Comparison of ENCODE assay signal across 11 mouse cellular contexts in genomic region chr19:11536593-11536992, GRCm38 (mm10). TPM values are rescaled to one million over a fixed set of nuclear protein-coding genes. Genes with fewer than 3 reads are reported as not detected.
DNase-seq lines count a peak whose midpoint lies in the region; TF ChIP-seq lines count a peak whose summit lies in the region.
"Had no signal": no experiment of that assay in that cellular context is flagged by ENCODE, and none has a peak within 500 bp of the region (broad histone marks: within the 10 kb centered on the region; RNA-seq: fewer than 3 reads in every experiment).

Ms4a4d (plus strand) TSS chr19:11536801.

- peak; percentile 22 for DNase-seq in ES-E14 (ENCODE audit: low read depth, low spot score)
- peak; percentile 17 to 31 for DNase-seq in gastrocnemius, postnatal 4 days (ENCODE audit: low spot score in 2 of 2)
- peak; percentile 58 for DNase-seq in lung, postnatal 14 days
- no peak for DNase-seq in left cerebral cortex, postnatal 10 days (ENCODE audit: extremely low spot score in 1 of 2, low spot score in 2 of 2)
- DNase-seq in cerebellum, adult 2 months, result no peak
- no peak for DNase-seq in right cerebral cortex, adult 2 months (ENCODE audit: low spot score in 2 of 2)
- DNase-seq: adrenal gland, postnatal 25 days; kidney, adult 9 months had no signal

- H3K27ac ChIP-seq in ES-E14 (ENCODE audit: insufficient read depth, low read depth, low read length, poor library complexity, severe bottlenecking), result peak within 1 kb of the TSS; percentile 18; the same call in 1 of the 2 replicates
- H3K27ac ChIP-seq in cerebellum, adult 2 months (ENCODE audit: insufficient read depth, low read length), result no peak within 1 kb of the TSS
- H3K27ac ChIP-seq: liver, embryonic 14.5 days; neural tube, embryonic 12.5 days had no signal

- H3K36me3 ChIP-seq in E14TG2a.4 (ENCODE audit: insufficient read depth, low read length) (no peaks in the 10 kb centered on the region), ES-E14 (ENCODE audit: control insufficient read depth, insufficient read depth, low read length, poor library complexity, severe bottlenecking) (no peaks in the 10 kb centered on the region)
- H3K36me3 ChIP-seq: neural tube, embryonic 12.5 days had no signal

- in situ Hi-C loops in ES-E14 (cut with MboI; ENCODE audit: low sequenced_read_pairs in 2 of 2, unreplicated experiment in 2 of 2), result no loop called here

- intact Hi-C loops in left cerebral cortex, postnatal 10 days (cut with DNase I), result no loop called here

- TF ChIP-seq POLR2A in cerebellum, adult 2 months (IDR thresholded peaks at IDR 0.05; ENCODE audit: borderline replicate concordance, insufficient read depth, low read length), result no peak

- no peaks in the 10 kb centered on the region for H3K27me3 ChIP-seq in E14TG2a.4 (ENCODE audit: insufficient read depth, low read length)
- H3K27me3 ChIP-seq in cerebellum, adult 2 months (ENCODE audit: control insufficient read depth, insufficient read depth, low read length), result no peaks in the 10 kb centered on the region
- H3K27me3 ChIP-seq: neural tube, embryonic 12.5 days had no signal

- WGBS in cerebellum, adult 2 months, result 14% methylated on average over 7 of the region's 7 CpGs

- H3K4me3 ChIP-seq in E14TG2a.4 (replicated peaks; ENCODE audit: low read length), result peak within 1 kb of the TSS; percentile 43; the same call in 1 of the 2 replicates
- peak within 1 kb of the TSS in 1 of 2 experiments; percentile 34; a peak in 2 of 4 replicates for H3K4me3 ChIP-seq in ES-E14 (ENCODE audit: insufficient read depth in 1 of 2, low read depth in 1 of 2, low read length in 2 of 2, poor library complexity in 1 of 2, severe bottlenecking in 1 of 2)
- no peak within 1 kb of the TSS for H3K4me3 ChIP-seq in cerebellum, adult 2 months (replicated peaks; ENCODE audit: insufficient read depth, low read depth, low read length)
- H3K4me3 ChIP-seq: neural tube, embryonic 12.5 days had no signal

- H3K9ac ChIP-seq in ES-E14 (ENCODE audit: insufficient read depth, low read depth, low read length, poor library complexity, severe bottlenecking), result no peak within 1 kb of the TSS
- H3K9ac ChIP-seq: liver, embryonic 14.5 days; neural tube, embryonic 12.5 days had no signal

- H3K9me3 ChIP-seq in E14TG2a.4 (ENCODE audit: low read length), result no peaks in the 10 kb centered on the region
- H3K9me3 ChIP-seq in ES-E14 (ENCODE audit: control insufficient read depth, insufficient read depth, low read depth, low read length), result no peaks in the 10 kb centered on the region
- H3K9me3 ChIP-seq: neural tube, embryonic 12.5 days had no signal

- TF ChIP-seq CTCF in E14TG2a.4 (conservative IDR thresholded peaks at IDR 0.05; ENCODE audit: low read length), result no peak
- no peak for TF ChIP-seq CTCF in cerebellum, adult 2 months (IDR thresholded peaks at IDR 0.05; ENCODE audit: borderline replicate concordance, insufficient read depth, low read depth, low read length)

- H3K4me1 ChIP-seq in E14TG2a.4 (replicated peaks; ENCODE audit: low read depth, low read length) (peaks cover 13% of the 10 kb centered on the region), ES-E14 (ENCODE audit: control insufficient read depth in 2 of 2, insufficient read depth in 2 of 2, low read length in 2 of 2, poor library complexity in 1 of 2) (peaks cover 0 to 6% of the 10 kb centered on the region in 2 experiments; a peak in 1 of 4 replicates)
- no peaks in the 10 kb centered on the region for H3K4me1 ChIP-seq in cerebellum, adult 2 months (ENCODE audit: control insufficient read depth, insufficient read depth, low read length)
- H3K4me1 ChIP-seq: neural tube, embryonic 12.5 days had no signal

TF ChIP-seq in ES-E14, 5 proteins besides CTCF, POLR2A, EP300 and RAD21:
- no peak for TF ChIP-seq MAFK (IDR thresholded peaks at IDR 0.05; ENCODE audit: insufficient read depth, low read depth, low read length)
- TF ChIP-seq HCFC1 (IDR thresholded peaks at IDR 0.05; ENCODE audit: borderline replicate concordance, insufficient read depth, low read length), result no peak
- TF ChIP-seq CHD2 (IDR thresholded peaks at IDR 0.05; ENCODE audit: low read depth, low read length), result no peak
- TF ChIP-seq ZNF384 (IDR thresholded peaks at IDR 0.05; ENCODE audit: low read depth, low read length), result no peak
- no peak for TF ChIP-seq ZC3H11A (IDR thresholded peaks at IDR 0.05; ENCODE audit: borderline replicate concordance, low read depth, low read length)

RNA-seq across cellular contexts. Expression of gene Ms4a4d, which starts in this region (rescaled TPM):
- 0.58 and 1.8 TPM in 2 replicates for total RNA-seq in ES-E14 (2012; rRNA removed)
- total RNA-seq in gastrocnemius, postnatal 4 days (2021), result 1 to 10 TPM; 1.2 to 1.7 TPM
- total RNA-seq in left cerebral cortex, postnatal 10 days (2021), result not detected
- 0.10 and 0.28 TPM in 2 replicates for polyA plus RNA-seq in cerebellum, adult 2 months (2012; rRNA removed)
- polyA plus RNA-seq: neural tube, embryonic 12.5 days had no signal

Comparison
In these comparisons a context has a peak if more than half of its experiments do, and no peak if none do; other contexts are left out.
1. DNase-seq: peak in ES-E14 (single experiment), gastrocnemius, postnatal 4 days (2 of 2) and lung, postnatal 14 days (single experiment); none in left cerebral cortex, postnatal 10 days (0 of 2), cerebellum, adult 2 months (0 of 2) and right cerebral cortex, adult 2 months (0 of 2).